Mouse (Mus musculus) adrenal gland, postnatal 25 days (tissue): ENCODE measurements at regions not wholly inside any gene's neighbourhood (a gene's known extent, or its start where the extent isn't known, plus 50 kb on each side); places are given as distances from the start of the nearest gene placed in this dataset.

Experiments
- DNase-seq: peaks from one replicate; pipeline ENCODE4 v3.0.0; 2021; ENCODE audit warnings: mixed read lengths

GRCm38 (mm10) chr3:83553858-83554257 is 212.3 kb upstream of the Sfrp2 start:
- no peak for DNase-seq

GRCm38 (mm10) chr3:83556788-83557515 is 209.2 kb upstream of the Sfrp2 start:
- no peak for DNase-seq

- DNase-seq = no peak
Observed at GRCm38 (mm10) chr3:83562026-83562425, 204.1 kb upstream of the Sfrp2 start.

GRCm38 (mm10) chr3:83575526-83575925 is 190.6 kb upstream of the Sfrp2 start:
- no peak for DNase-seq

GRCm38 (mm10) chr3:83576155-83576554 is 190.0 kb upstream of the Sfrp2 start:
- DNase-seq = peak; percentile 3

- DNase-seq = no peak
Observed at GRCm38 (mm10) chr3:83580766-83581165, 185.4 kb upstream of the Sfrp2 start.

GRCm38 (mm10) chr3:83582256-83582655 is 183.9 kb upstream of the Sfrp2 start:
- no peak for DNase-seq

GRCm38 (mm10) chr3:83583071-83583672 is 182.9 kb upstream of the Sfrp2 start:
- DNase-seq = no peak

GRCm38 (mm10) chr3:83586086-83586485 is 180.0 kb upstream of the Sfrp2 start:
- DNase-seq = no peak

GRCm38 (mm10) chr3:83586551-83586950 is 179.6 kb upstream of the Sfrp2 start:
- DNase-seq = no peak

GRCm38 (mm10) chr3:83589127-83589526 is 177.0 kb upstream of the Sfrp2 start:
- DNase-seq = no peak

GRCm38 (mm10) chr3:83591206-83591605 is 174.9 kb upstream of the Sfrp2 start:
- no peak for DNase-seq

GRCm38 (mm10) chr3:83593321-83593720 is 172.8 kb upstream of the Sfrp2 start:
- no peak for DNase-seq

- no peak for DNase-seq
Observed at GRCm38 (mm10) chr3:83601506-83601905, 164.6 kb upstream of the Sfrp2 start.

- no peak for DNase-seq
Observed at GRCm38 (mm10) chr3:83609095-83609770, 156.9 kb upstream of the Sfrp2 start.

- no peak for DNase-seq
Observed at GRCm38 (mm10) chr3:83620435-83620834, 145.7 kb upstream of the Sfrp2 start.

GRCm38 (mm10) chr3:83633032-83633431 is 133.1 kb upstream of the Sfrp2 start:
- no peak for DNase-seq

GRCm38 (mm10) chr3:83640433-83640832 is 125.7 kb upstream of the Sfrp2 start:
- no peak for DNase-seq

- no peak for DNase-seq
Observed at GRCm38 (mm10) chr3:83663716-83664115, 102.4 kb upstream of the Sfrp2 start.

GRCm38 (mm10) chr3:83676147-83676546 is 90.0 kb upstream of the Sfrp2 start:
- no peak for DNase-seq

- DNase-seq = no peak
Observed at GRCm38 (mm10) chr3:83686611-83687010, 79.5 kb upstream of the Sfrp2 start.

GRCm38 (mm10) chr3:83687503-83687902 is 78.6 kb upstream of the Sfrp2 start:
- no peak for DNase-seq
